Mouse (Mus musculus) G1E (cell line): Measurements from ENCODE around the gene Nav3.

ENCODE experiments used
- CTCF ChIP-seq: IDR thresholded peaks from 2 replicates; pipeline ENCODE4 v1.5.1; 2012; ENCODE audit warnings: low read depth, low read length, inconsistent platforms, mixed read lengths
- GATA1 ChIP-seq: IDR thresholded peaks from 2 replicates; pipeline ENCODE4 v1.6.1; 2012; ENCODE audit warnings: borderline replicate concordance, low read length, inconsistent platforms, mixed read lengths
- GATA2 ChIP-seq: IDR thresholded peaks from 2 replicates; pipeline ENCODE4 v1.6.1; 2012; ENCODE audit warnings: low read depth, low read length, inconsistent platforms, borderline replicate concordance
- TAL1 ChIP-seq: conservative IDR thresholded peaks from 2 replicates; pipeline ENCODE4 v1.6.1; 2012; ENCODE audit warnings: low read depth, low read length, inconsistent platforms, mixed read lengths

DNA sequence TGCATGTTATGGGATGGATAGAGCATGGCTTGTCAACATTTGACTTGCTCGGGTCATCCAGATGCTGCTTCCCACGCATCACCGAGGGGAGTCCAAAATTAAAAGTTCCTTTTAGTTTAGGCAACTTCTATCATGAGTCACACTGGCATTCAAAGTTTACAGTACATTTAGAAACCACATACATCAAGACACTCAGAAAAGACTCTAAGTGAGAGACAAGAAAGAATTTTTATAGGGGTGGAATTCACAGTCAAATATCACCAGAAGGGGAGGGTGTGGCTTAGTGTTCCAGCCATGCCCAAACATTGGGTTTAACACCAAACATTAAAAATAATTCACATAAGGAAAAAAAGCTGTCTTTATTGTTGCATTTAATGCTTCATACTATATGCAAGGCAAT lies 57.4 kb downstream of the Nav3 start:
- TF ChIP-seq GATA2 = no peak
- no peak for TF ChIP-seq CTCF
- TF ChIP-seq GATA1 = no peak
- TF ChIP-seq TAL1 = no peak
